Mouse (Mus musculus) MEL (cell line): ENCODE results near the gene Fkbp9. TPM values are rescaled to one million over a fixed set of nuclear protein-coding genes. Genes with fewer than 3 reads are reported as not detected.

Experiments used
- DNase-seq: peaks from one replicate; pipeline ENCODE4 v3.0.0; 2011; ENCODE audit warnings: low read depth, low spot score
- H3K27ac ChIP-seq: 2 replicates; pipeline ENCODE4 v1.5.1; 2012; ENCODE audit warnings: low read depth, mild to moderate bottlenecking, control low read depth, low read length, moderate library complexity; ENCODE audit not compliant: control insufficient read depth
- H3K27me3 ChIP-seq, 2 experiments: fragments of 150-350 bp in 1 of 2; sonication (generic) in 1 of 2; 2 replicates each; pipeline ENCODE4 v1.6.1; 2012; ENCODE audit warnings: low read length in 2 of 2, mild to moderate bottlenecking in 2 of 2, improper control_type of control experiment in 1 of 2, moderate library complexity in 1 of 2; ENCODE audit not compliant: insufficient read depth in 2 of 2, control insufficient read depth in 1 of 2
- H3K36me3 ChIP-seq, 2 experiments: 2 replicates each; pipeline ENCODE4 v1.6.1; 2012 to 2014; ENCODE audit warnings: low read length in 2 of 2, improper control_type of control experiment in 1 of 2, inconsistent platforms in 1 of 2, mild to moderate bottlenecking in 1 of 2; ENCODE audit not compliant: insufficient read depth in 2 of 2, control insufficient read depth in 1 of 2
- H3K4me1 ChIP-seq, 2 experiments: fragments of 150-350 bp in 1 of 2; sonication (generic) in 1 of 2; 2 replicates each; pipeline ENCODE4 v1.6.1; 2012; ENCODE audit warnings: low read length in 2 of 2, improper control_type of control experiment in 1 of 2, mild to moderate bottlenecking in 1 of 2; ENCODE audit not compliant: insufficient read depth in 2 of 2, control insufficient read depth in 1 of 2
- H3K4me3 ChIP-seq, 2 experiments: fragments of 150-350 bp in 1 of 2; sonication (generic) in 1 of 2; 2 replicates each; pipeline ENCODE4 v1.5.1; 2012; ENCODE audit warnings: low read depth in 2 of 2, low read length in 2 of 2, mild to moderate bottlenecking in 2 of 2, moderate library complexity in 2 of 2, control low read depth in 1 of 2, improper control_type of control experiment in 1 of 2; ENCODE audit not compliant: control insufficient read depth in 1 of 2, insufficient read depth in 1 of 2
- H3K79me2 ChIP-seq: 2 replicates; pipeline ENCODE4 v1.6.1; 2012; ENCODE audit warnings: mild to moderate bottlenecking, low read length, moderate library complexity; ENCODE audit not compliant: control insufficient read depth, poor library complexity, insufficient read depth
- H3K9ac ChIP-seq: 2 replicates; pipeline ENCODE4 v1.6.1; 2012; ENCODE audit warnings: low read depth, mild to moderate bottlenecking, control low read depth, low read length, moderate library complexity; ENCODE audit not compliant: control insufficient read depth, poor library complexity, severe bottlenecking
- H3K9me3 ChIP-seq: fragments of 150-350 bp; sonication (generic); replicated peaks from 2 replicates; pipeline ENCODE4 v1.6.1; 2012; ENCODE audit warnings: mild to moderate bottlenecking, low read length, improper control_type of control experiment, moderate library complexity; ENCODE audit not compliant: insufficient read depth
- CTCF ChIP-seq, 3 experiments: IDR thresholded peaks in 2 of 3; conservative IDR thresholded peaks in 1 of 3; 2 replicates each; pipeline ENCODE4 v1.5.1; 2011 to 2012; ENCODE audit warnings: low read length in 3 of 3, low read depth in 2 of 3, mild to moderate bottlenecking in 2 of 3, improper control_type of control experiment in 1 of 3, inconsistent platforms in 1 of 3, mixed read lengths in 1 of 3, moderate library complexity in 1 of 3; ENCODE audit not compliant: control insufficient read depth in 1 of 3, insufficient read depth in 1 of 3, poor library complexity in 1 of 3, severe bottlenecking in 1 of 3
- GATA1 ChIP-seq: IDR thresholded peaks from 2 replicates; pipeline ENCODE4 v1.6.1; 2011; ENCODE audit warnings: low read depth, low read length, improper control_type of control experiment
- JUND ChIP-seq: IDR thresholded peaks from 2 replicates; pipeline ENCODE4 v1.6.1; 2011; ENCODE audit warnings: low read depth, mild to moderate bottlenecking, improper control_type of control experiment, low read length
- MAFK ChIP-seq: IDR thresholded peaks from 2 replicates; pipeline ENCODE4 v1.6.1; 2011; ENCODE audit warnings: low read depth, mild to moderate bottlenecking, low read length, improper control_type of control experiment, borderline replicate concordance
- MXI1 ChIP-seq: IDR thresholded peaks from 2 replicates; pipeline ENCODE4 v1.6.1; 2011; ENCODE audit warnings: mild to moderate bottlenecking, low read depth, low read length, improper control_type of control experiment
- MYB ChIP-seq: IDR thresholded peaks from 2 replicates; pipeline ENCODE4 v1.6.1; 2011; ENCODE audit warnings: mild to moderate bottlenecking, low read depth, low read length, improper control_type of control experiment
- NELFE ChIP-seq: IDR thresholded peaks from 2 replicates; pipeline ENCODE4 v1.6.1; 2011; ENCODE audit warnings: low read depth, low read length, improper control_type of control experiment
- POLR2AphosphoS2 ChIP-seq: IDR thresholded peaks from 2 replicates; pipeline ENCODE4 v1.6.1; 2011; ENCODE audit warnings: low read length, improper control_type of control experiment
- POLR2AphosphoS5 ChIP-seq: IDR thresholded peaks from 2 replicates; pipeline ENCODE4 v1.6.1; 2012; ENCODE audit warnings: low read depth, borderline replicate concordance, mild to moderate bottlenecking, inconsistent platforms, low read length, moderate library complexity, mixed read lengths
- RAD21 ChIP-seq: IDR thresholded peaks from 2 replicates; pipeline ENCODE4 v1.6.1; 2011; ENCODE audit warnings: mild to moderate bottlenecking, low read depth, low read length, improper control_type of control experiment
- SIN3A ChIP-seq: IDR thresholded peaks from 2 replicates; pipeline ENCODE4 v1.6.1; 2012; ENCODE audit warnings: low read length, improper control_type of control experiment, inconsistent platforms
- SMC3 ChIP-seq: IDR thresholded peaks from 2 replicates; pipeline ENCODE4 v1.6.1; 2011; ENCODE audit warnings: low read depth, low read length, improper control_type of control experiment
- TAL1 ChIP-seq: IDR thresholded peaks from 2 replicates; pipeline ENCODE4 v1.6.1; 2012; ENCODE audit warnings: mild to moderate bottlenecking, inconsistent platforms, low read length, moderate library complexity, mixed read lengths
- USF1 ChIP-seq: IDR thresholded peaks from 2 replicates; pipeline ENCODE4 v1.6.1; 2014; ENCODE audit warnings: low read depth, mild to moderate bottlenecking, inconsistent platforms, low read length, improper control_type of control experiment, moderate library complexity
- ZKSCAN1 ChIP-seq: IDR thresholded peaks from 2 replicates; pipeline ENCODE4 v1.6.1; 2012; ENCODE audit warnings: low read depth, mild to moderate bottlenecking, inconsistent platforms, low read length, improper control_type of control experiment, moderate library complexity
- ZMIZ1 ChIP-seq: IDR thresholded peaks from 2 replicates; pipeline ENCODE4 v1.6.1; 2012; ENCODE audit warnings: low read depth, mild to moderate bottlenecking, inconsistent platforms, low read length, improper control_type of control experiment, moderate library complexity
- ZNF384 ChIP-seq: IDR thresholded peaks from 2 replicates; pipeline ENCODE4 v1.6.1; 2012; ENCODE audit warnings: low read depth, mild to moderate bottlenecking, inconsistent platforms, low read length, improper control_type of control experiment
- polyA plus RNA-seq, 2 experiments: library from polyadenylated mRNA; stranded (reverse) in 1 of 2; unstranded in 1 of 2; fragments of >175 nt in 1 of 2; fragments of >200 nt in 1 of 2; gene quantifications; 2 replicates each; pipeline versions ENCODE4 v1.2.1 to v1.2.4; 2012; ENCODE audit warnings: low replicate concordance in 2 of 2, low read depth in 1 of 2; ENCODE audit not compliant: insufficient read length in 2 of 2, insufficient read depth in 1 of 2, missing spikeins in 1 of 2
- total RNA-seq: library from RNA; depleted of rRNA; stranded (reverse); fragments of 300-350 nt; gene quantifications from 2 replicates; pipeline ENCODE4 v1.2.3, GENCODE M21; 2012

Gene Fkbp9
- total and polyA plus RNA-seq, 3 experiments: 3.0 to 19.5 TPM; not detected in 1

- no peaks in the 10 kb centered on the region; a peak in 2 of 4 replicates for H3K27me3 ChIP-seq
- H3K9me3 ChIP-seq: no peaks in the 10 kb centered on the region
- H3K4me1 ChIP-seq: peaks cover 8 to 11% of the 10 kb centered on the region in 2 experiments
- H3K79me2 ChIP-seq: peaks cover 45% of the 10 kb centered on the region
- TF ChIP-seq JUND: no peak
- TF ChIP-seq RAD21: no peak
- 0 out of 2 replicates have a peak, but pooled peaks have one; percentile 2 for TF ChIP-seq SIN3A
- 0 out of 2 replicates have a peak, but pooled peaks have one; percentile 4 for TF ChIP-seq GATA1
- no peak for TF ChIP-seq ZMIZ1
- TF ChIP-seq MXI1: no peak
- no peak for TF ChIP-seq MAFK
- peak overlapping the region; percentile 96 for H3K9ac ChIP-seq
- H3K36me3 ChIP-seq: peaks cover 0 to 24% of the 10 kb centered on the region in 2 experiments; a peak in 2 of 4 replicates
- no peak for DNase-seq
- peak overlapping the region; percentile 78 to 91 for H3K4me3 ChIP-seq
- H3K27ac ChIP-seq: peak overlapping the region; percentile 73
Observed at GRCm38 (mm10) chr6:56798152-56798465, 33.8 kb upstream of the Fkbp9 start.

- no peak overlapping the region for H3K27ac ChIP-seq
- peaks cover 2 to 4% of the 10 kb centered on the region in 2 experiments for H3K27me3 ChIP-seq
- H3K4me3 ChIP-seq: no peak overlapping the region
- no peak for DNase-seq
- no peak overlapping the region for H3K9ac ChIP-seq
- no peaks in the 10 kb centered on the region for H3K9me3 ChIP-seq
- no peaks in the 10 kb centered on the region for H3K79me2 ChIP-seq
- TF ChIP-seq MAFK: no peak
- no peak for TF ChIP-seq TAL1
- no peak for TF ChIP-seq RAD21
- TF ChIP-seq POLR2AphosphoS2: no peak
- no peak for TF ChIP-seq CTCF (IDR thresholded peaks at IDR 0.05 in 2 of 3, conservative IDR thresholded peaks at IDR 0.05 in 1 of 3; ENCODE audit: control insufficient read depth in 1 of 3, insufficient read depth in 1 of 3, low read depth in 2 of 3, low read length in 3 of 3, poor library complexity in 1 of 3, severe bottlenecking in 1 of 3)
- TF ChIP-seq MYB: no peak
- TF ChIP-seq JUND: no peak
- TF ChIP-seq USF1: no peak
- H3K4me1 ChIP-seq: no peaks in the 10 kb centered on the region
- H3K36me3 ChIP-seq: no peaks in the 10 kb centered on the region
Observed at GRCm38 (mm10) chr6:56805026-56805425, 26.8 kb upstream of the Fkbp9 start.

- Histone ChIP-seq H3K4me3 (no peak overlapping the region), H3K36me3 (no peaks in the 10 kb centered on the region), H3K9ac (no peak overlapping the region), H3K27me3 (peaks cover 2 to 4% of the 10 kb centered on the region in 2 experiments), H3K79me2 (no peaks in the 10 kb centered on the region), H3K27ac (no peak overlapping the region), H3K4me1 (no peaks in the 10 kb centered on the region), H3K9me3 (no peaks in the 10 kb centered on the region)
- DNase-seq: no peak
- TF ChIP-seq NELFE (no peak), POLR2AphosphoS5 (no peak), SMC3 (no peak), ZNF384 (no peak), ZKSCAN1 (no peak), RAD21 (no peak)
Observed at GRCm38 (mm10) chr6:56806195-56806594, 25.7 kb upstream of the Fkbp9 start.
